Mouse (Mus musculus): Measurements from ENCODE around the gene Myocd.
A peak's percentile ranks its signal among the peaks of the same experiment; 100 is the strongest.

Myocd gene

DNA sequence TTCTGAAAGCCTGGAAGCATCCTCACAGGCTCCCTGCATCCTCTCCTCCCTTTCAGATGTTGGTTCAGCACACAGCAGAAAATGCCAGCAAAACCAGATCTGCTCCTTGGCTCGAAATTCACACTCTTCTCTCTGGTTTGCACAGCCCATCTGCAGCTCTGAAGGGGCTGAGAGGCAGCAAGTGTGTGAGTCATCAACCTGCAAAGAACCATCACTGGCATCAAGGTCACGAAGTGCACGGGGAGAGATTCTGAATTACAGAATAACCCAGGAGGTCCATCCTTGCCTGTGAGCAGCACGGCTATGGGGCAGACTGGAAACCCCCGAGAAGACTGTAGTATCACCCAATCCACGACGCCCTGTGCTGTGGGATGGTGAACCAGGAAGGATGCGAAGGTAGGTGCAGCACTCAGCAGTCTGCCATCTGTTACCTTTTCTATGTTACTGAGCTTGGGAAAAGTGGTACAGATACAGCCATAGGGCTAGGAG lies 134.5 kb downstream of the Myocd start:
- DNase-seq = peak; percentile 65 to 72

DNA sequence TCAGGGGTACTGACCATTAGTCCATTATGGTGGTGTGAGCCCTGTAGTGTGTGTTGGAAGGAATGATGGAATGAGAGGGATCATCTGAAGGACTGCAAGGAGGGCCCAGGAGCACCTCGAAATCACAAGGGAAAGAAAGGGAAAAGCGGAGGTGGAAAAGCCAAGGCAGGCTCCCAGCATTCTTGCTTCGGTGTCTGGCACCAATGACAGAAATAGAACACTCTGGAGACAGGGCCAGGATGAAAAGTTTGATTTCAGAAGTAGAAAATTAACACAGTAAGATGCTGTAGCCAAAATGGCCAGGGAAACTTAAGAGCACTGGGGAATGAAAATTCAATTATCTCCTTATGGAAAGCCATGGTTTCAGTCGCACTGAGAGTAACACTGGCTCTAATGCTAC lies 136.1 kb downstream of the Myocd start:
- DNase-seq = no peak

DNA sequence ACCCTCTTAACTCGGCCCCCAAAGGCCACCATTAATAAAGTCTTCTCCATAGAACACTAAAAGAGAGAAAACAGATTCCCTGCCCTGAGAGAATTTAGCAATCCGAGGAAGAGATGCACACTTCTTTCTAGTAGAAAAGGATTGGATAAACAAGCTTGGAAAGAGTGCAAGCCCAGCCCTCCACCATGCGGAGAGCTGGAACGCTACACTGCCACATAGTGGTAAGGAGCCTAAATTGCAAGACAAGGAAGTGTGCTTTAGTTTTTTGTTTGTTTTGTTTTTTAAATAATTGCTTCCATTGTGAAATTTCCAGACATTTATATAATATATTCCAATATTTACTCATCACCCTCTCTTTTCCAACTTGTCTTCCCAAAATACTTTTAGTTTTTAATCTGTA lies 140.7 kb downstream of the Myocd start:
- no peak for DNase-seq

DNA sequence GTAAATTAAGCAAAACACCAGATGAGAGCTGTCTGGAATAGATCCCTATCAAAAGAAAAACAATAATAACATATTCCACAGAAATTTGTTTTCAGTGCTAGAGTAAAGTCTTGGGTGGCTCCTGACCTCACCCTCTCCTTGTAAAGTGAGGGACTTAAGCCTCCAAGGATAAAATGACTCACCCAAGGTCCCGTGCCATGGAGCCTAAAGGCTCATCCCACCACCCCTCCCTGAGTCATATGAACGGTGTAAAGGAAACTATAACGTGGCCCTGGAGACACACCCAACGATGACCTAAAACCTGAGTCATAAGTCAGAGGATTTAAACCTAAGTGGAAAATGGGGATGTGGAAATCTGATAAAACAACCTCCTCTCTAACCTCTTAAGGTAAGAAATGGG lies 141.1 kb downstream of the Myocd start:
- no peak for DNase-seq

DNA sequence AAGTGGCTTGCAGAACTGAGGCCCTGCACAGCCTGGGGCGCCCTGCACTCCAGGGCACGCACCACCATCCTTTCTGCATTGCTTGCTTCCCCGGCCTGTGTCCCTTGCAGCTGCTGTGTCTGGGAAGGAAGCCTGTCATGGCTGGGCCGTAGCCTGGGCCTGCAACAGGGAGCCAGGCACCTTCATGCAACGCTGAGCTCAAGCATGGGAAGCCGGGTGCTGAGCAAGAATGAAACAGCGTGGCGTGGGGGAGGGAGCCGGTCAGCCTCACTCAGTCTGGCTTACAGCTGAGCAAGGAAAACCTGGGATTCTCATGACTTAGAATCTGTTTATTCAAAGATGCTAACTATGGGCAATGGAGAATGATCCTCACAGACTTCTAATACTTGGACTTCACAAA lies 143.2 kb downstream of the Myocd start:
- peak; percentile 48 to 59 for DNase-seq

Data from cerebellum, adult 18-20 months (tissue).